Mouse (Mus musculus) mouse embryonic stem cell (cell line): ENCODE measurements around the gene Gtf2h2.

Experiments
- in situ Hi-C, 2 experiments: fragments of 300-500 bp; cut with MboI; formaldehyde crosslinking; loops; 1 replicate in 1 of 2; 3 replicates in 1 of 2; pipeline ENCODE4 v1.14.3; 2019 to 2020; ENCODE audit warnings: low sequenced_read_pairs in 2 of 2, low pct_unique_long_range_greater_than_20kb in 1 of 2, mixed read lengths in 1 of 2; ENCODE audit not compliant: unreplicated experiment in 1 of 2

Gene Gtf2h2

DNA sequence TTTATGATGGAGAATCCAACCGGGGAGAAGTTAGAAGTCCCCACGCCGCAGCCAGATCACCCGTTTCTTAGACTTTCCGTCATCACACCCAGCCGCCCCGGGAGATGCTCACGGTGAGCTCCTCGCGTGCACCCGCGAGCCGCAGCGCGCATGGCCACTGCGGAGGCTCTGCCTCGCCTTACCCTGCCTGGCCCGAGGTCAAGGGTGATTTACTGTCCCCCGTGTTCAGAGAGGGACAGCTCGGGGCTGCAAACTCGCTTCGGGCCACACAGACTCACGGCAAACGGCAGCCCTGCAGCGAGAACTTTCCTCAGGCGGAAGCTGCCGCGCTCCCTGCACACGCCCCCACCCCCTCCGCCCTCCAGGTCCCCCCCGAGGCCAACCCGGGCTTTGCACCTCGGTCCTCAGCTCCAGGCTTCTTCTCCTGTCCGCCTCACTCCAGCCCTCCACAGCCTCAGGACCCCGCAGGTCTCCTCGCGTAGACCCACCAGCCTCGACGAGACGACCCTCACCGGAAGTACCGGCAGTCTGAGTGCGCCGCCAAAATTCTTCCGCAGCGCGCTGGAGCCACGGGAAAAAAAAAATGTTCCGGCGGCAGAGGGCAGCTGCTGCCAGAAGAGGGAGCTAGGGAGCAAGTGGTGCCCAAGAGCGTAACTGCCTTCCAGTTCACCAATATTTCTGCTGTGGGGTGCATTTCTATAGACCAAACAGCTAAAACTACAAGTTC lies at the start of gene Gtf2h2:
Gtf2h2 (minus strand) TSS at position 519 of the 727 bp plus-strand sequence.
- in situ Hi-C loops = loop anchor here in 1 of 2 experiments (25.0 kb wide), 1 partner anchor 455 kb away; no protein-coding TSS in a partner anchor

DNA sequence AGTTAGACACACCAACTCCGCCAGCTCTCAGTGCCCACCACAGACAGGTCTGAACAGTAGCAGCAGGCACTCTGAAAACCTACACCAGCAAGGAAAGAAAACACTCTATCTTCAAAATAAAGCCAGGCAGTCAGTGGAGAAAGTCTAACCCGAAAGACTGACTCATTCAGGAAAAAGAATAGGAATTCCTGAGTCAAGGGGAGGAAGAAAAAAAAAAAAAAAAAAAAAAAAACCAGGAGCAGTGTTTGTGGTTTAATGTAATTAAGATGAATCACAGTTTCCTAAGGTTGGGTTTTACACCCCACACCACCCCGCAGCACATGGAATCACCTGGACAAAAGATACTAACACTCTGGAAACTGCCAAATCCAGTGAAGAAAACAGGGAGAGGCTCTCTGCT lies 43.8 kb upstream of the Gtf2h2 start:
- in situ Hi-C loops = no loop called here

DNA sequence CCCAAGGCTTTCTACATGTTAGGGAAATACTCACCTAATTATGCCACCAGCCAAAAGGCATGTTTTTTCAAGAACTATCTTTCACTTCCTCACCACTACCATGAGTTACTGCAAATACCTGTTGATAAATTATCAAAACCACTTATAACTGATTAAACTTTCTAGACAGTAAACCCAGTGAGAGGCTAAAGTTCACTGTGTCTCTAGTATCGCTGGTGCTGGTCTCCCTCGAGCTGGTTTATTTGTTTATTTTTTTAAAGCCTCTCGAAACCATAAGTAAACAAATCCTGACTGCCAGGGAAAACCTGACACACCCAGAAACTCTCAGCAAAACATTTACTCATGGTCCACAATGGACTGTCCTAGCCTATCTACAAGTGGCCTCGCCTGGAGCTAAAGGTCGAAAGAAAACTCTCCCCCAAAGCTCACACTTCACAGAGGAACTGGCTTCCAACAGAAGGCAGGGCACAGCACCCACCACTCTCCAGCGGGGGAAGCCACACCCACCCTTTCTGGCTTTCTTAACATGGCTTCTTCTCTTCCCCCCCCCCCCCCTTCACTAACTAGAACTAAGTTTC lies 40.5 kb upstream of the Gtf2h2 start:
- in situ Hi-C loops = no loop called here

DNA sequence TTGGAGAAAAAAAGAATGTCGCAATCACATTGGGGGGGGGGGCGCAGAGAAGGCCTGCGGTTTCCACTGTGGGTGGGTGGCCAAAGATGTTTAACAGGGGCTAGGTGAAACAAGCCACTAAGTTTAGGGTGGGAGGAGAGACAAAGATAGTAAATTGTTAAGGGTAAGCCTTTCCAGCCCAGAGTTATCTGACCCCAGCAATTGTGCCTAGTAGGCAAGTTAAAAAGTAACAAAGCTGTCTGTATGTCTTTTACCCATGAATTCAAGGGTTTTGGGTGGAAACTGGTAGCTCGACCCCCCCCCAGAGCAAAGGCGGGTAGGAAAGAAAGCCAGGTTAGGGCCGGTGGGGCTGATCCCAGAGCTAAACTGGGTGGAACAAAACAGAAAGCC lies 34.3 kb upstream of the Gtf2h2 start:
- in situ Hi-C loops = no loop called here

DNA sequence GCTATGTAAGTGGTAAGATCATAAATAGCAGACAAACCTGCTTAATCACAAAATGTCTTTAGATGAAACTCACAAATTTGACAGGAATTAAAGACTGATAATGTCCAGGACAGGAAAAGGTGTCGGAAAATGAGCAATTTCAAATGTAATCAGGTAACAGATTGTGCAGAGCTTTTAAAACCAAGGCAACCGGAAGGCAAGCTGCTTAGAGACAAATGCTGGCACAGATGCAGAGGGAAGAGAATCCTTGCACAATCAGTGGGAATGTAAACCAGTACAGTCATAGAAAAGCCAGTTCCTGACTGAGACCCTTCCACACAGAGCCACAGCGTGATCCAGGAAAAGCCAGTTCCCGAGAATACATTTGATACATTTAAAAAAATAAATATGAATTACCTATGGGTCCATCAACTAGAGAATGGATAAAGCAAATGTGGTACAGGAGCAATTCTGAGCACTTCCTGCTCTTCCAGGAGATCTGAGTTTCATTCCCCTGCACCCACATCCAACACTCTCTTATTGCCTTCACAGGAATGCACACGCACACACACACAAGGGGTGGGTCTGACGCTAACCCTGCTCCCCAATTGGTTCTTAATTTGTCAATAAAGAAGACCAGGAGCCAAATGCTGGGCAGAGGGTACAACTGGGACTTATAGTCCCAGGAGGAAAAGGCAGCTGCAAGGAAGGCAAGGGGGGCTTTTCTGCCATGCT lies 33.7 kb upstream of the Gtf2h2 start:
- in situ Hi-C loops = no loop called here

DNA sequence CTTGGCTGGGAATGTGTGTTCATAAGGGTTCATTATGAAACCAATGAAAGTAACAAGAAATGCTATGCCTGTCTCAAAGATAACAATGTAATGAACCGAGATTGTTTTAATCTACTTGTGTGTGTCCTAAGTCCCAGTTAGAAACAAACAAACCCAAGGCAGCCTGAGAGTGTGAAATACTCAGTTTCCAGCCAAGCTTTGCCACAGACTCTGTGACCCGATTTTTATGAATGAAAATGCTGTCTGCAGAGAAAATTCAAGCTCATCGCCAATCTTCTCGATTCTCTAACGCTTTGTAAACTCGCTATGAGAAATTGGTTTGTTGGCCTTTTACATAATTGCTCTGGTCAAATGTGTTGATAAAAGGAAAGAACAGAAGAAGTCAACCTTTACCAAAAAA lies 32.5 kb upstream of the Gtf2h2 start:
- in situ Hi-C loops = no loop called here

DNA sequence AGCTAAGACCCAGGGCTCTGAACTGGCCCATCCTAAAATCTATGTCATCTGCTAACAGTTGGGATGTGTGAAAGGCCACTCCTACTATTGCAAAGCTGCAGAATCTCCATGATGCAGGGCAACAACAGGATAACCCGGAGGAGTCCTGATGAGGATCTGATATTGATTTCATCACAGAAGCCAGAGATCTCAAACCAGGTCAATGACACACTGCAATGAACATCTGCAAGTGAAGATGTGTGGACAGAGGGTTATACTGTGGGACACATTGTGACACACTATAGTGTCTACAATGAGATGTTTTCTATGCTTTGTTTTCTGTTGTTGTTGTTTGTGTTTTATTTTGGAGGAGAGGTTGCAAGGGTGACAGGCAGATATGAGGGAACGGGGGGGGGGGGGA lies 31.3 kb upstream of the Gtf2h2 start:
- in situ Hi-C loops = no loop called here

DNA sequence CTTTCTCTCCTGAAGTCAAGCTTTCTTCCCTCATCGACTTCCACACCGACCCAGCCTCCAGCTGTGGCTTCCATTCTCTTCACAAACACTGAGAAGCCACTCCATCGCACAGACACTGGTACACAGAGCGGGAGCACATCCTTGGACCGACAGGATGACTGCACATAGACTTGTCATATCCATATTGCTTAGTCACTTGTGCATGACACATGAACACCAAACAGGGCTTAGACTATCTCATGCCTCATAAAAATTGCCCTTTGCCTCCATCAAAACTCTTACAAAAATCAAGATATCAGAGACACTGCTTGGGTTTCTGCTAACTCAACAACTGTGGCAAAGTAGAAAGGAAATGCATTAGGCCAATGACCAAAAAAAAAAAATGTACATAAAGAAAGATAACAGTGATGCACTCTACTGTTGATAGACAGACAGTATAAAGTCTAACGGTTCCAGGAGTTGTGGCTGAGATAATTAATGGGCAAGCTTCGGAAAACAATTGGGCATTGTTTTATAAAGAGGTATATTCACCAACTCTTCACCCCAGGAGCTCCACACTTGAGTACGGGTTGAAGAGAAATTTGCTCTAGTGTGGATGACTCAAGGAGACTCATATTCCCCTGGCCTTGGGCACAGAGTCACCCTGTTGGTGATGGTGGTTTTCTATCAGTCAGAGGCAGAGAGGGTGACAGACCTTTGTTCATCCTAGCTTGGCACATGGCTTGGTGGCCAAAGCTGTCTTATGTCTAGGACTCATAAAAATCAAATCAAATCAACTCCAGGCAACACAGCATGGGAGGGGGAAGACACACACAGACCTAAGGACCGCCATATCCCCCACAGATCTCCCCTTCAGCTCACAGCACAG lies 29.6 kb upstream of the Gtf2h2 start:
- in situ Hi-C loops = no loop called here

DNA sequence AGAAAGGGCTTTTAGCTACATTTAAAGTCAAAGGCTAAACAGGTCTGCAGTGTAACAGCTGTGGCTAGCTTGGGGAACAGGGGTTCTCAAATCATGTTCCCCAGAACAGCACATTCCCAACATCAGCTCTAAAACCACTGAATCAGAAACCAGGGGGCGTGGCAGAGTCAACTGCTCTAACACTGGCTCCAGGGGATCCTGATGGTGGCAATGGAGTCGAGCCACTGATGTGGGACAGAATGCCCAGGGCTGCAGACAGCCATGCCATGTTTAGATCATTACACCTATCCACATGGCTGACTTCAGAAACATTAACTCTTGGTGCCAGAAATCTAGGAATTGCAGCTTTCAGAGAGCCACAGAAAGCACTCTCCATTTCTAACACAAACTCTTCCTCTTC lies 26.8 kb upstream of the Gtf2h2 start:
- in situ Hi-C loops = no loop called here

DNA sequence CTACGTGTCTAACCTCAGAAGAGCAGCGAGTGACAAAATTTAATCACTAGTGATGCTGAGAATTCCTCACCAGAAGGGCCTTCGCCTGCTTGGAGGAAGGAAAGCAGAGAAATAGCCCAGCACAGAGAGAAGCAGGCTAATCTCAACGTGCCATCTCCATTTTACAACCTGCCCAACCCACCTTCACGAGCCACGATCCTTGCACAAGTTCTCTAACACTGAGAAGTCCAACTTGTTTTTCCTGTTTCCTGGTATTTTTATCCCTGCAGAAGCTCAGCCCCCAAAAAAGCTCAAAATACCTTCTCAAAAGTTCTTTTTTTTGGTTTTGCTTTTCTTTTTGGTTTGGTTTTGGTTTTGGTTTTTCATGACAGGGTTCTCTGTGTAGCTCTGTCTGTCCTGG lies 25.8 kb upstream of the Gtf2h2 start:
- in situ Hi-C loops = no loop called here

DNA sequence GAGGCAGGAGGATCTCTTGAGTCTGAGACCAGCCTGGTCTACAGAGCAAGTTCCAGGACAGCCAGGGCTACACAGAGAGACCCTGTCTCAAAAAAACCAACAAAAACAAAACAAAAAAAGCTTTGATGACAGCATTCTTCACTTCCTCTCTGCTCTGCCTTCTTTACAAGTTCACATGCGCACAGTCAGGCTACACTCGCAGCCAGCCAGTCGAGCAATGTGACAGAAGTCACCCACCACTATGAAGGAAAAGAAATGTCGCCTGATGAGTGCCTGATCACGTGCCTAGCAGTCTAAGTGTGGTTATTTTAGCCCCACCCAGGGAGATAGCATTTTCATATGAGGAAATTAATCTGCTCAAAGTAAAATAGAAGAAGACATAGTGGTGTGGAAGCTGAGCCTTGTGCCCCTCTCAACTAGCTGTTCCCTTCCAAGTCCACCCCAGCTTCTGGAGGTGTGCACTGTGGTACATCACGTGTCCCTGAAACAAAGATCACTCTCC lies 25.3 kb upstream of the Gtf2h2 start:
- in situ Hi-C loops = no loop called here

DNA sequence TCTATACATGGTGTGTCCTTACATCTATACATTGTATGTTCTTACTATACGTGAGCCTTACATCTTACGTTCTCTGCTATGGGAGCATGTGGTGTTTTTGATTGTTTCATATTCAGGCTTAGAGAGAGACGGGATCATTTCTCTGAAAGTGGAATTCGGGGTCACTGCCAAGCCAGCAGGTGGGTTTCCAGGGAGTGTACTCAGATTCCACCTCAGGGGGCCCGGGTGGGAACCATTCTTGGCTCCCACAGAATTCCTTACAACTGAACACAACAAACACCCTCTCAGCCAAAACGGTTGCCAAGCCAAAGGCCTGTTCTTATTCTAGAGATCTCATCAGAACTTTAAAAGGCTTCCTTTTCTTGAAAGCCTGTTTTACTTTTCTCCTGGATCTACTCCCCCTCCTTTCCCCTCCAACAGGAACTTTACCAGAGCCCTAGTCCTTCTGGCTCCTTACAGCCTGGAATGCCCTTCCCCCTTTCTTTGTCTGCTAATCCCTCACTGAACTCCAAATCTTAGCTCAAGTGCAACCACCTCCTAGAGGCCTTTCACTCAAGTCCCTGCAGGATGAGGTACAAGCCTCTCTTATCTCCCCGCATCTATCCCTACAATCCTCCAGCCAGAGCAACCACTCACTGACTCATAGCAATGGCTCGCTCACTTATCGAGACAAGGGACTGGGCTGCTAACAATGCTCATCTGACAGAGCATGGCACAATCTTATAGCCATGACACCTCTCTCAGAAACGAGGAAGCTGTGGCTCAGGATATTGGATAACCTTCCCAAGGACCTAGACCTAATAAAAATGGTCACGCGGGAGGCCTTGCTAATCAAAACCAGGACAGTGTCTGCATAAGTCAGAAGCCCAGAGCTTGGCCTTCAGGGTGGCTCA lies 24.1 kb upstream of the Gtf2h2 start:
- in situ Hi-C loops = no loop called here

DNA sequence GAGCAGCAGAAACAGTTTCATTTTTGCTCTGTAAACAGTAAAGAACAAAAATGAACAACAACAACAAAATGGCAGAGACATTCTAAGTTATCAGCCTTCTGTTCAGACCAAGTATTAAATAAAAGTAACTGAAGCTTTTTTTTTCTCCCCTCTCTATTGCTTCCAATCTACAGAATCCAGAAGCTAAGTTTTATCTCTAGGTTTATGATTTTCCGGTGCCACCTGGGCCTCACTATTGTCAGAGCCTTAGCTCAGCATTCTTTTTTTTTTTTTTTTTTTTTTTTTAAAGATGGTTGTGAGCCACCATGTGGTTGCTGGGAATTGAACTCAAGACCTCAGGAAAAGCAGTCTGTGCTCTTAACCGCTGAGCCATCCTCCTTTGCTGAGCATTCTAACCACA lies 20.4 kb upstream of the Gtf2h2 start:
- in situ Hi-C loops = no loop called here

DNA sequence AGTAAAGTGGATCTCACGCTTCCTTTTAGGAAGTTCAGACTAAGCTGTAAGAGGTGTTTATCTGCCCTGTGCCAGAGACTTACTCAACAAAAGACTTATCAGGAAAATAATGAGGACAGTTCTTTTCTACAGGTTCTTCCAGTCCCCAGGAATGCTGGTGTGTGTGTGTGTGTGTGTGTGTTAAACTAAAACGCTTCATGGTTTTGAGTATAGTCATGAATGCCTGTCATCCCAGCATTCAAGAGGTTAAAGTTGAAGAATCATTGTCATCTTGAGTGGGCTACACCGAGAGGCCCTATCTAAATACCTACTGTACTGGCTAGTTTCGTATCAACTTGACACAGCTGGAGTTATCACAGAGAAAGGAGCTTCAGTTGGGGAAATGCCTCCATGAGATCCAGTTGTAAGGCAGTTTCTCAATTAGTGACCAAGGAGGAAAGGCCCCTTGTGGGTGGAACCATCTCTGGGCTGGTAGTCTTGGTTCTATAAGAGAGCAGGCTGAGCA lies 19.5 kb upstream of the Gtf2h2 start:
- in situ Hi-C loops = no loop called here

DNA sequence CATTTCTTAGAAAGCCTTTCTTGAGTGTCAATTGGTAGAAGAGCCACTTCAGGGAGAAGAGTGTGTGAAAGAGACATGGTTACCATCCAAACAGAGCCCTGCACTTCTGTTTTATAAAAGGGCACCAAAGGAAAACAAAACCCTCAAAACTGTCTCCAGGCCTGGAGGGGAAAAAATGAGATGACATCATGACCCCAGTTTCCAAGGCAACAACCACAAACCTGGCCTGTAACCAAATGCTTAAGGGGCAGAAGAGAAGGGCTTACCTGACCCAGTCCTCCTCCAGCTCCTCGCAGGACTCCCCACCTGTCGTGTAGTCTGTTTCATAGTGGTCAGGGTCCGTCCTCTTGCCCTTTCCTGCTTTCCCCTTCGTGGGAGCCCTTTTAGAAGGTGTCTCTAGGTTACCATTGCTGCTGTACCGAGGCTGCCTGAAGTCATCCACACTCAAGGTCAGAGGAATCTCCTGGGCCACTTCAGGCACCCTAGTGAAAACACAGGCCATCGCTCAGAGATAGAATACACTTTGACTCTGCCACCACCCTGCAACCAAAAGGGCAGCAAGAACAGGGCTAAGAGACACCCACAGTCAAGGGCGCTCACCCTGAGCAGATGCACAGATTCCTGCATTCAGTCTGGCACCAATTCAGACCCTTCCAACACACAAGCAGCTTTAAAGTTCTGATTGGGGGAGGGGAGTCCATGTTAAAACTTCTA lies 18.9 kb upstream of the Gtf2h2 start:
- in situ Hi-C loops = no loop called here

DNA sequence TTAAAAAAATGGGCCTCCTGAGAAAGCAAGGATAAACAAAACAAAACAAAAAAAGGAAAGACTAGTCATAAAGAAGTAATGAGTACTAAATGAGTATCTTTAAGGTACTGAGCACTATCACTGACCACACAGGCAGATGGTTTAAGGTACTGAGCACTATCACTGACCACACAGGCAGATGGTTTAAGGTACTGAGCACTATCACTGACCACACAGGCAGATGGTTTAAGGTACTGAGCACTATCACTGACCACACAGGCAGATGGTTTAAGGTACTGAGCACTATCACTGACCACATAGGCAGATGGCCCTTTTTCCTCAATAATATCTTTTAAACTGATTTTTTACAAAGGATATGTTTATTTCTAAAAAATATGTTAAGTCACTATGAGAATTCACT lies 7.2 kb upstream of the Gtf2h2 start:
- in situ Hi-C loops = loop anchor here in 1 of 2 experiments (25.0 kb wide), 1 partner anchor 462 kb away; no protein-coding TSS in a partner anchor

DNA sequence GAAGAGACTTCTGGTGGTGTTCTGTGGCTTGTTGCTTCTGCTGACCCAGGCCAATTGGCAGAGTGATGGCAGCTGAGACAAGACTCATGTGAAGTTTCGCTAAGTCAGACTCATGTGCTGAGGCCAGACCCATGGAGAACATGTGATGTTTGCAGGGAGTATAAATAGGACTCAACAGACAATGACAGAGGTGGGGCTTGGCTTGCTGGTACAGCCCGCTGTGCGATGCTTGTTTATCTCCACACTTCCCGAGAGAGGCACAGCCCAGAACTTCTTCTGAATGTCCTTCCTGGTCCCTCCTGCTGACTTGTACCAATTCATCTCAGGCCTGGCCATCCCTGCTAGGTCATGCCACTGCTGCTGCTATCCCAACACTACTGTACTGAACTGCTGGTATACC lies 3.0 kb upstream of the Gtf2h2 start:
- in situ Hi-C loops = loop anchor here in 1 of 2 experiments (25.0 kb wide), 1 partner anchor 458 kb away; no protein-coding TSS in a partner anchor
